Comparison of ENCODE assay signal across 9 mouse cellular contexts in genomic region chr3:97160908-97161307, GRCm38 (mm10). TPM values are rescaled to one million over a fixed set of nuclear protein-coding genes. Genes with fewer than 3 reads are reported as not detected.
DNase-seq lines count a peak whose midpoint lies in the region; ATAC-seq lines count a peak whose summit lies in the region.
"Had no signal": no experiment of that assay in that cellular context is flagged by ENCODE, and none has a peak within 500 bp of the region (broad histone marks: within the 10 kb centered on the region; RNA-seq: fewer than 3 reads in every experiment).

No protein-coding gene starts in this region.

- H3K27ac ChIP-seq in limb, embryonic 13.5 days: no peak overlapping the region
- no peak overlapping the region for H3K27ac ChIP-seq in limb, embryonic 10.5 days
- no peak overlapping the region for H3K27ac ChIP-seq in kidney, embryonic 15.5 days
- H3K27ac ChIP-seq: limb, embryonic 12.5 days had no signal

- H3K27me3 ChIP-seq in limb, embryonic 13.5 days: no peaks in the 10 kb centered on the region
- H3K27me3 ChIP-seq in limb, embryonic 10.5 days (ENCODE audit: low read depth, poor library complexity, severe bottlenecking): no peaks in the 10 kb centered on the region
- no peaks in the 10 kb centered on the region for H3K27me3 ChIP-seq in kidney, embryonic 15.5 days
- H3K27me3 ChIP-seq: limb, embryonic 12.5 days had no signal

- no peaks in the 10 kb centered on the region for H3K9me3 ChIP-seq in limb, embryonic 13.5 days
- no peaks in the 10 kb centered on the region for H3K9me3 ChIP-seq in limb, embryonic 10.5 days (replicated peaks)
- no peaks in the 10 kb centered on the region for H3K9me3 ChIP-seq in kidney, embryonic 15.5 days (replicated peaks)
- H3K9me3 ChIP-seq: limb, embryonic 12.5 days had no signal

- no peak overlapping the region for H3K4me3 ChIP-seq in limb, embryonic 13.5 days
- no peak overlapping the region for H3K4me3 ChIP-seq in limb, embryonic 10.5 days
- no peak overlapping the region for H3K4me3 ChIP-seq in kidney, embryonic 15.5 days (replicated peaks)
- H3K4me3 ChIP-seq: limb, embryonic 12.5 days had no signal

- peak overlapping the region; percentile 14 for H3K4me2 ChIP-seq in limb, embryonic 13.5 days (replicated peaks)
- H3K4me2 ChIP-seq in kidney, embryonic 15.5 days: peak overlapping the region; percentile 71; the same call in 1 of the 2 replicates
- H3K4me2 ChIP-seq: limb, embryonic 12.5 days had no signal

- H3K36me3 ChIP-seq in limb, embryonic 13.5 days: peaks cover 3% of the 10 kb centered on the region; the same call in 1 of the 2 replicates
- 0 out of 2 replicates have a peak, but pooled peaks cover 3% of the 10 kb centered on the region for H3K36me3 ChIP-seq in limb, embryonic 10.5 days
- peaks cover 8% of the 10 kb centered on the region; the same call in 1 of the 2 replicates for H3K36me3 ChIP-seq in kidney, embryonic 15.5 days
- H3K36me3 ChIP-seq: limb, embryonic 12.5 days had no signal

- peaks cover 18% of the 10 kb centered on the region for H3K4me1 ChIP-seq in limb, embryonic 13.5 days
- H3K4me1 ChIP-seq in limb, embryonic 10.5 days: peaks cover 15% of the 10 kb centered on the region
- H3K4me1 ChIP-seq in kidney, embryonic 15.5 days: peaks cover 15% of the 10 kb centered on the region

- ATAC-seq in limb, embryonic 13.5 days (ENCODE audit: low FRiP score, low read depth): no peak
- ATAC-seq in kidney, embryonic 15.5 days (replicated peaks; ENCODE audit: low FRiP score): no peak
- ATAC-seq in monocyte, adult 5-6 weeks (replicated peaks; ENCODE audit: insufficient number of reproducible peaks, low FRiP score, low TSS enrichment, poor library complexity, severe bottlenecking): no peak

- 43% methylated on average over 10 of the region's 10 CpGs for WGBS in limb, embryonic 13.5 days
- 85% methylated on average over 10 of the region's 10 CpGs for WGBS in limb, embryonic 10.5 days
- WGBS in kidney, embryonic 15.5 days: 52% methylated on average over 10 of the region's 10 CpGs

- peak; percentile 40 for DNase-seq in adrenal gland, adult 2 months
- DNase-seq in adrenal gland, adult 18-20 months (ENCODE audit: low spot score in 2 of 2): no peak
- no peak for DNase-seq in limb, embryonic 10.5 days (ENCODE audit: low spot score)
- peak; percentile 34 for DNase-seq in right cerebral cortex, postnatal 14 days
- DNase-seq in c-Kit-positive CD71-positive TER-119-positive erythroid progenitor cells, embryonic 14.5 days (ENCODE audit: low spot score): no peak

- H3K9ac ChIP-seq in limb, embryonic 13.5 days: no peak overlapping the region
- H3K9ac ChIP-seq in kidney, embryonic 15.5 days: no peak overlapping the region
- H3K9ac ChIP-seq: limb, embryonic 12.5 days had no signal

RNA-seq across cellular contexts. Expression of gene Acp6, which starts 2.3 kb away (rescaled TPM):
- total RNA-seq in adrenal gland, adult 2 months (2021): 10 to 100 TPM; 42.1 to 50.0 TPM
- polyA plus RNA-seq in adrenal gland, adult 2 months (2012; rRNA removed): 47.8 and 49.4 TPM in 2 replicates
- 10 to 100 TPM; 37.6 to 46.8 TPM for total RNA-seq in adrenal gland, adult 18-20 months (2021)
- polyA plus RNA-seq in limb, embryonic 13.5 days (2015; fragmentation: Nextera tagmentation; extraction: Ambion mirVana): 37.6 and 40.5 TPM in 2 replicates
- polyA plus RNA-seq in limb, embryonic 10.5 days (2016; fragmentation: Nextera tagmentation; extraction: Ambion mirVana): 36.4 and 39.1 TPM in 2 replicates
- 53.7 and 55.0 TPM in 2 replicates for polyA plus RNA-seq in kidney, embryonic 15.5 days (2015; fragmentation: Nextera tagmentation; extraction: Ambion mirVana)
- 17.2 to 25.0 TPM (median 18.9 TPM) in 3 replicates for total RNA-seq in monocyte, adult 5-6 weeks (2017)

Comparison
In these comparisons a context has a peak if more than half of its experiments do, and no peak if none do; other contexts are left out.
1. DNase-seq: peak in adrenal gland, adult 2 months (single experiment) and right cerebral cortex, postnatal 14 days (single experiment); none in adrenal gland, adult 18-20 months (0 of 2), limb, embryonic 10.5 days (single experiment) and c-Kit-positive CD71-positive TER-119-positive erythroid progenitor cells, embryonic 14.5 days (single experiment).